Mouse (Mus musculus) olfactory bulb, adult 2 months (tissue): Measurements from ENCODE around the gene Kcnj13. TPM values are rescaled to one million over a fixed set of nuclear protein-coding genes. Genes with fewer than 3 reads are reported as not detected.

Experiments
- H3K27ac ChIP-seq: fragments of 200-500 bp; 2 replicates; pipeline ENCODE4 v1.5.1; 2012; ENCODE audit warnings: low read depth, low read length; ENCODE audit not compliant: insufficient read depth
- H3K4me1 ChIP-seq: fragments of 200-500 bp; 2 replicates; pipeline ENCODE4 v1.6.1; 2012; ENCODE audit warnings: low read length; ENCODE audit not compliant: control insufficient read depth, insufficient read depth
- H3K4me3 ChIP-seq: fragments of 200-500 bp; 2 replicates; pipeline ENCODE4 v1.5.1; 2012; ENCODE audit warnings: mild to moderate bottlenecking, low read depth, low read length, moderate library complexity; ENCODE audit not compliant: insufficient read depth
- CTCF ChIP-seq: fragments of 200-500 bp; IDR thresholded peaks from 2 replicates; pipeline ENCODE4 v1.5.1; 2012; ENCODE audit warnings: low read depth, mild to moderate bottlenecking, low read length, moderate library complexity; ENCODE audit not compliant: insufficient read depth
- POLR2A ChIP-seq: fragments of 200-500 bp; IDR thresholded peaks from 2 replicates; pipeline ENCODE4 v1.6.1; 2012; ENCODE audit warnings: mild to moderate bottlenecking, low read depth, low read length, moderate library complexity; ENCODE audit not compliant: insufficient read depth
- WGBS: fragments of 180-500 bp; shearing (Covaris S2); methylation state at CpG from one replicate; pipeline ENCODE4 v1.1.7; 2018; 5-methylcytosine and 5-hydroxymethylcytosine counted together
- polyA plus RNA-seq: library from polyadenylated mRNA; stranded (reverse); fragments of >200 nt; gene quantifications from 2 replicates; pipeline ENCODE4 v1.2.4, GENCODE M21; 2012; ENCODE audit warnings: low replicate concordance; ENCODE audit not compliant: missing spikeins, insufficient read depth, insufficient read length

The Kcnj13 gene
- polyA plus RNA-seq, 1 experiment: not detected

DNA sequence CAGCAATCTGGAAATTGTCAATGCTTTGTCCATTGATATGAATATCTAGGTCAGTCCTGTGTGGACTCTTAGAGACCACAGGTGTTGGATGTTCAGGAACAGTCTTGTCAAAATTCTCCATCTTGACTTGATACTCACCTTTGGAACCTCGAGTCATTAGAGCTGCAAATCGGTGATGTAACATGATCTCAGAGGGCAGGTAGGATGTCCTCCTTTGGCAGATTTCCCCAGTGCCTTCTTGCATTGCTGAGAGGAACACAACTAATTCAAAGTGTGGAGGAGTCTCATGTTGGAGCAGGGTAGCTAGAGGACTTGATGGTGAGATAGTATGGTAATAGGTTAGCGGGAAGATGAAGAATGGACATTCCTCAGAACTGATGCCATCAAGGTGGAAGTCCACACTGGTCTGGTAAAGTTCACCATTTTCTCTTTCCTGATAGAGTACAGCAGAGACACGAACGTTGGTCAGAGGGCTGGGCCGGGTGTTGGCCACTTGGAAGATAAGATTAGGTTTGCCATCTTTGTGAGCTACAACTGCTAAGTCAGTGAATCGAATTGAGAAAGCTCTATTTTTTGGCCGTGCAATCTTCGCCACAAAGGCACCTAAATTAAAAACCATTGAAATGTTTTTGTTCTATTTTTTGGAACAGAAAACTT lies 8.0 kb downstream of the Kcnj13 start:
- WGBS: 91% methylated on average over 9 of the region's 9 CpGs
- Histone ChIP-seq H3K4me1 (no peaks in the 10 kb centered on the region), H3K27ac (no peak overlapping the region), H3K4me3 (no peak overlapping the region)
- TF ChIP-seq POLR2A (no peak), CTCF (no peak)

DNA sequence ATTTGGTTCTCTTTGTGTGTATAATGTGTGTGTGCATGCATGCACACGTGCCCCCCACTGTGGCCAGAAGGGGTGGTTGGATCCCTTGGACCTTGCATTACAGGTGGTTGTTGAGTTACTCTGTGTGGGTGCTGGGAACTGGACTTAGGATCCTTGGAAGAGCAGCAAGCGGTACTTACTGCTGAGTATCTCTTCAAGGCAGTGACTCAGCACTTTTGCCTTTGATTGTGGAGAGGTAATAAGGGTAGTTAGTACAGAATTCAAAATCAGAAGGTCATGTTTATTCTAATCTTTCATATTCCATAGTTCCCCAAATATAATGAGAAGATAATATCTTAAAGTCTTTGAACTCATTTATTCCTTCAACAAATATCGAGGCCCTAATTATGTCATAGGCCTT lies 13.4 kb downstream of the Kcnj13 start:
- Histone ChIP-seq H3K4me1 (no peaks in the 10 kb centered on the region), H3K27ac (no peak overlapping the region), H3K4me3 (no peak overlapping the region)
- TF ChIP-seq POLR2A: no peak
- no peak for TF ChIP-seq CTCF
- WGBS: 87% methylated on average over 3 of the region's 3 CpGs

DNA sequence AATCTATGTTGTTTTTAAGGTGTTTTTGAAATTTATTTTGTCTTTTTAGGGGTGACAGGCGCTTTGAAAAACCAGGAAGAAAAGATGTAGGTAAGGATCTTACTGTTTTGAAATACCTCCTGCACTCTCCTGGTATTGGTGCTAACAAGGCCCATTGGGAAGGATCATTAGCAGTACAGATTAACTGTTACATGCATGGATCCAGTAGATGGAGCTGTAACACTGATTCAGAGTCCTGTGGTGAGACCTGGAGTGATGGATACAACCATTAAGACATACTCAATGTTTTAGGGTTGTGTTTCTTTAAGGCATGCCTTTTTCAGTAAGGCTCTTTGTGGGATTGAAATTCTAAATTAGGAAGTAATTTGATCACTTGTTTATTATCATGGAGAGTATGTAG lies 14.6 kb downstream of the Kcnj13 start:
- Histone ChIP-seq H3K4me1 (no peaks in the 10 kb centered on the region), H3K4me3 (no peak overlapping the region), H3K27ac (no peak overlapping the region)
- TF ChIP-seq POLR2A: no peak
- no peak for TF ChIP-seq CTCF
- WGBS: 91% methylated on average over 1 of the region's 1 CpGs

GRCm38 (mm10) chr1:87378024-87378560 lies 16.4 kb downstream of the Kcnj13 start:
- H3K27ac ChIP-seq: no peak overlapping the region
- 79% methylated on average over 3 of the region's 3 CpGs for WGBS
- TF ChIP-seq POLR2A (no peak), CTCF (no peak)

DNA sequence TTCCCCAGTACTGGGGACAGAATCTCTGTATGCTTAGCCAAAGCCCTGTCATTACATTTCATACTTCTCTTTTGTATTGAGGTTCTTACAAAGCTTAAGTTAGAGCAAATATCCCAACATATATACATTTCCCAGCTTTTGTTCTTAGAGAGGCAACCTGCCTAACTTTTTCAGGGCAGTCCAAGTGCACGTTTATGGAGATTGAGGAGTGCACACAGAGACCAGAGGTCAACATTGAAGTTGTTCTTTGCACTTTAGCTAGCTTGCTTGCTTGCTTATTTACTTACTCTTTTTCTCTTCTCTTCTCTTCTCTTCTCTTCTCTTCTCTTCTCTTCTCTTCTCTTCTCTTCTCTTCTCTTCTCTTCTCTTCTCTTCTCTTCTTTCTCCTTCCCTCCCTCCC lies 34.3 kb downstream of the Kcnj13 start:
- no peak overlapping the region for H3K27ac ChIP-seq
- WGBS: 81% methylated on average over 1 of the region's 1 CpGs
- TF ChIP-seq POLR2A: no peak
- no peak for TF ChIP-seq CTCF

More at GRCm38 (mm10) chr1:87378024-87378560, 16.4 kb downstream of the Kcnj13 start:
- no peak overlapping the region for H3K4me3 ChIP-seq
- no peaks in the 10 kb centered on the region for H3K4me1 ChIP-seq

DNA sequence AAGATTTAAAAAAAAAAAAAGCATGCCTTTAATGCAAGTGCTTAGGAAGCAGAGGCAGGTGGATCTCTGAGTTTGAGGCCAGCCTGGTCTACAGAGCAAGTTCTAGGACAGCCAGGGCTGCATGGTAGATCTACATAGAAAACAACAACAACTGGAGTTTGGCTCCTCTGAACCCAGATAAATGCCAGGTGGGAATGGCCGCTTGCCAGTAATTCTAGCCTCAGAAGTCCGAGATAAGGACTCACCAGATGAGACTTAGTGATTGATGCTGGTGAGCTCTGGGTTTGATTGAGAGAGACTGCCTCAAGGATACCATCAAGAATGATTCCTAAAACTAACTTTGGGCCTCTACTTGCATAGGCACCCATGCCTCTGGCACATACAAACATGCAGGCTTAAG lies 44.0 kb downstream of the Kcnj13 start:
- H3K4me3 ChIP-seq: no peak overlapping the region
- no peak overlapping the region for H3K27ac ChIP-seq
- WGBS: 89% methylated on average over 2 of the region's 2 CpGs
- TF ChIP-seq CTCF (no peak), POLR2A (no peak)
- H3K4me1 ChIP-seq: no peaks in the 10 kb centered on the region

More for the DNA sequence above, 34.3 kb downstream of the Kcnj13 start:
- Histone ChIP-seq H3K4me1 (no peaks in the 10 kb centered on the region), H3K4me3 (no peak overlapping the region)

Other genes starting within 250 kb of the Kcnj13 start
- gene Ecel1, start 238.2 kb downstream of the Kcnj13 start, polyA plus RNA-seq: not detected in 2 replicates
- gene Prss56, start 211.4 kb downstream of the Kcnj13 start, polyA plus RNA-seq: not detected in 2 replicates
- not detected in 2 replicates for gene Chrnd, start 204.1 kb downstream of the Kcnj13 start, polyA plus RNA-seq
- gene Chrng, start 190.1 kb downstream of the Kcnj13 start, polyA plus RNA-seq: not detected in 2 replicates
- not detected in 2 replicates for gene Eif4e2, start 180.8 kb downstream of the Kcnj13 start, polyA plus RNA-seq
- not detected in 2 replicates for gene Efhd1, start 130.4 kb downstream of the Kcnj13 start, polyA plus RNA-seq
- gene Gigyf2, start 67.7 kb downstream of the Kcnj13 start, polyA plus RNA-seq: 228 TPM in 1 of 2 replicates, not detected in the other
- not detected in 2 replicates for gene Snorc, start 75.5 kb upstream of the Kcnj13 start, polyA plus RNA-seq
- gene Neu2, start 115.2 kb upstream of the Kcnj13 start, polyA plus RNA-seq: not detected in 2 replicates
- gene Ngef, start 179.1 kb upstream of the Kcnj13 start, polyA plus RNA-seq: not detected in 2 replicates
- gene Inpp5d, start 225.6 kb upstream of the Kcnj13 start, polyA plus RNA-seq: not detected in 2 replicates